Mouse (Mus musculus): ENCODE measurements at regions not wholly inside any gene's neighbourhood (a gene's known extent, or its start where the extent isn't known, plus 50 kb on each side); places are given as distances from the start of the nearest gene placed in this dataset.

GRCm38 (mm10) chr6:109209699-109210098 lies 381.3 kb downstream of the Edem1 start:
- TF ChIP-seq CTCF (IDR thresholded peaks at IDR 0.05; ENCODE audit: borderline replicate concordance, insufficient read depth, low read depth, low read length), result no peak
- no peak for TF ChIP-seq POLR2A (IDR thresholded peaks at IDR 0.05; ENCODE audit: borderline replicate concordance, insufficient read depth, low read length)
